Mouse (Mus musculus): ENCODE data around the gene Ikzf1.

DNA sequence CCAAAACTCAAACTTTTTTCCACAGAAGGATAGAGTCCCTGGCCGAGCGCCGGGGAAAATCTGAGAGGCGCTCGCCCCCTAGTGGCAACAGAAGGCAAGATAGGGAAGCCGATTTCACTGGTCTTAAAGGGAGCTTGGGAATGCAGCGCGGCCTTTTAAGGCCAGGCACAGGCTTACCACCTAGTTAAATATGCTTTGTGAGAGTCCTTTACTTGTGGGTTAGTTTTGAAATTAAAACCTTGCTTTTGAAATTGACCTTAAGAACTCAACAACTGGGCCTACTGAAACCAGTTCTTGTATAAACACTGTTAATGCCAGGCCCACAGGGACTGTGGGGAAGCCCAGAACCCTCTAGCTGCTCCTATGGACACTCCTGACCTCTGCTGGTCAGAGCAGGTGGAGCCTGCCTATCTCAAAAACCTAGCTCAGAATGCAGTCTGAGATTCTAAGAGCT lies 103.7 kb downstream of the Ikzf1 start:
- no peak for TF ChIP-seq POLR2A (IDR thresholded peaks at IDR 0.05; ENCODE audit: extremely low read depth, insufficient read depth, low read length)
- peak; percentile 57 for TF ChIP-seq CTCF (IDR thresholded peaks at IDR 0.05; ENCODE audit: extremely low read depth, insufficient read depth, low read length)
